Mouse (Mus musculus) MEL (cell line): Measurements from ENCODE around the gene Ddx28. TPM values are rescaled to one million over a fixed set of nuclear protein-coding genes. Genes with fewer than 3 reads are reported as not detected.

ENCODE experiments used
- DNase-seq: peaks from one replicate; pipeline ENCODE4 v3.0.0; 2011; ENCODE audit warnings: low read depth, low spot score
- H3K27ac ChIP-seq: 2 replicates; pipeline ENCODE4 v1.5.1; 2012; ENCODE audit warnings: low read depth, mild to moderate bottlenecking, control low read depth, low read length, moderate library complexity; ENCODE audit not compliant: control insufficient read depth
- H3K27me3 ChIP-seq, 2 experiments: fragments of 150-350 bp in 1 of 2; sonication (generic) in 1 of 2; 2 replicates each; pipeline ENCODE4 v1.6.1; 2012; ENCODE audit warnings: low read length in 2 of 2, mild to moderate bottlenecking in 2 of 2, improper control_type of control experiment in 1 of 2, moderate library complexity in 1 of 2; ENCODE audit not compliant: insufficient read depth in 2 of 2, control insufficient read depth in 1 of 2
- H3K36me3 ChIP-seq, 2 experiments: 2 replicates each; pipeline ENCODE4 v1.6.1; 2012 to 2014; ENCODE audit warnings: low read length in 2 of 2, improper control_type of control experiment in 1 of 2, inconsistent platforms in 1 of 2, mild to moderate bottlenecking in 1 of 2; ENCODE audit not compliant: insufficient read depth in 2 of 2, control insufficient read depth in 1 of 2
- H3K4me1 ChIP-seq, 2 experiments: fragments of 150-350 bp in 1 of 2; sonication (generic) in 1 of 2; 2 replicates each; pipeline ENCODE4 v1.6.1; 2012; ENCODE audit warnings: low read length in 2 of 2, improper control_type of control experiment in 1 of 2, mild to moderate bottlenecking in 1 of 2; ENCODE audit not compliant: insufficient read depth in 2 of 2, control insufficient read depth in 1 of 2
- H3K4me3 ChIP-seq, 2 experiments: fragments of 150-350 bp in 1 of 2; sonication (generic) in 1 of 2; 2 replicates each; pipeline ENCODE4 v1.5.1; 2012; ENCODE audit warnings: low read depth in 2 of 2, low read length in 2 of 2, mild to moderate bottlenecking in 2 of 2, moderate library complexity in 2 of 2, control low read depth in 1 of 2, improper control_type of control experiment in 1 of 2; ENCODE audit not compliant: control insufficient read depth in 1 of 2, insufficient read depth in 1 of 2
- H3K79me2 ChIP-seq: 2 replicates; pipeline ENCODE4 v1.6.1; 2012; ENCODE audit warnings: mild to moderate bottlenecking, low read length, moderate library complexity; ENCODE audit not compliant: control insufficient read depth, poor library complexity, insufficient read depth
- H3K9ac ChIP-seq: 2 replicates; pipeline ENCODE4 v1.6.1; 2012; ENCODE audit warnings: low read depth, mild to moderate bottlenecking, control low read depth, low read length, moderate library complexity; ENCODE audit not compliant: control insufficient read depth, poor library complexity, severe bottlenecking
- H3K9me3 ChIP-seq: fragments of 150-350 bp; sonication (generic); replicated peaks from 2 replicates; pipeline ENCODE4 v1.6.1; 2012; ENCODE audit warnings: mild to moderate bottlenecking, low read length, improper control_type of control experiment, moderate library complexity; ENCODE audit not compliant: insufficient read depth
- CHD1 ChIP-seq: IDR thresholded peaks from 2 replicates; pipeline ENCODE4 v1.6.1; 2012; ENCODE audit warnings: low read depth, mild to moderate bottlenecking, inconsistent platforms, low read length, improper control_type of control experiment
- CHD2 ChIP-seq: IDR thresholded peaks from 2 replicates; pipeline ENCODE4 v1.6.1; 2011; ENCODE audit warnings: low read length, improper control_type of control experiment
- CTCF ChIP-seq, 3 experiments: IDR thresholded peaks in 2 of 3; conservative IDR thresholded peaks in 1 of 3; 2 replicates each; pipeline ENCODE4 v1.5.1; 2011 to 2012; ENCODE audit warnings: low read length in 3 of 3, low read depth in 2 of 3, mild to moderate bottlenecking in 2 of 3, improper control_type of control experiment in 1 of 3, inconsistent platforms in 1 of 3, mixed read lengths in 1 of 3, moderate library complexity in 1 of 3; ENCODE audit not compliant: control insufficient read depth in 1 of 3, insufficient read depth in 1 of 3, poor library complexity in 1 of 3, severe bottlenecking in 1 of 3
- ELF1 ChIP-seq: IDR thresholded peaks from 2 replicates; pipeline ENCODE4 v1.6.1; 2014; ENCODE audit warnings: low read depth, mild to moderate bottlenecking, inconsistent platforms, low read length, improper control_type of control experiment, moderate library complexity
- EP300 ChIP-seq, 2 experiments: IDR thresholded peaks; 2 replicates each; pipeline ENCODE4 v1.6.1; 2011; ENCODE audit warnings: improper control_type of control experiment in 2 of 2, low read length in 2 of 2, low read depth in 1 of 2, mild to moderate bottlenecking in 1 of 2
- GATA1 ChIP-seq: IDR thresholded peaks from 2 replicates; pipeline ENCODE4 v1.6.1; 2011; ENCODE audit warnings: low read depth, low read length, improper control_type of control experiment
- JUND ChIP-seq: IDR thresholded peaks from 2 replicates; pipeline ENCODE4 v1.6.1; 2011; ENCODE audit warnings: low read depth, mild to moderate bottlenecking, improper control_type of control experiment, low read length
- KAT2A ChIP-seq: conservative IDR thresholded peaks from 2 replicates; pipeline ENCODE4 v1.6.1; 2012; ENCODE audit warnings: low read depth, low read length, improper control_type of control experiment, inconsistent platforms
- MAZ ChIP-seq: IDR thresholded peaks from 2 replicates; pipeline ENCODE4 v1.6.1; 2012; ENCODE audit warnings: low read depth, mild to moderate bottlenecking, inconsistent platforms, low read length, improper control_type of control experiment
- MEF2A ChIP-seq: IDR thresholded peaks from 2 replicates; pipeline ENCODE4 v1.6.1; 2014; ENCODE audit warnings: low read depth, mild to moderate bottlenecking, inconsistent platforms, low read length, improper control_type of control experiment; ENCODE audit not compliant: poor library complexity, insufficient replicate concordance, severe bottlenecking; ENCODE audit errors: extremely low read depth
- MXI1 ChIP-seq: IDR thresholded peaks from 2 replicates; pipeline ENCODE4 v1.6.1; 2011; ENCODE audit warnings: mild to moderate bottlenecking, low read depth, low read length, improper control_type of control experiment
- MYC ChIP-seq: IDR thresholded peaks from 2 replicates; pipeline ENCODE4 v1.6.1; 2011; ENCODE audit warnings: low read depth, mild to moderate bottlenecking, low read length, improper control_type of control experiment, moderate library complexity
- NELFE ChIP-seq: IDR thresholded peaks from 2 replicates; pipeline ENCODE4 v1.6.1; 2011; ENCODE audit warnings: low read depth, low read length, improper control_type of control experiment
- POLR2A ChIP-seq, 2 experiments: IDR thresholded peaks; 2 replicates each; pipeline ENCODE4 v1.6.1; 2011 to 2012; ENCODE audit warnings: low read length in 2 of 2, mild to moderate bottlenecking in 2 of 2, control low read depth in 1 of 2, improper control_type of control experiment in 1 of 2, low read depth in 1 of 2, moderate library complexity in 1 of 2; ENCODE audit not compliant: control insufficient read depth in 1 of 2, insufficient read depth in 1 of 2, poor library complexity in 1 of 2
- POLR2AphosphoS2 ChIP-seq: IDR thresholded peaks from 2 replicates; pipeline ENCODE4 v1.6.1; 2011; ENCODE audit warnings: low read length, improper control_type of control experiment
- POLR2AphosphoS5 ChIP-seq: IDR thresholded peaks from 2 replicates; pipeline ENCODE4 v1.6.1; 2012; ENCODE audit warnings: low read depth, borderline replicate concordance, mild to moderate bottlenecking, inconsistent platforms, low read length, moderate library complexity, mixed read lengths
- RAD21 ChIP-seq: IDR thresholded peaks from 2 replicates; pipeline ENCODE4 v1.6.1; 2011; ENCODE audit warnings: mild to moderate bottlenecking, low read depth, low read length, improper control_type of control experiment
- RCOR1 ChIP-seq: IDR thresholded peaks from 2 replicates; pipeline ENCODE4 v1.6.1; 2012; ENCODE audit warnings: low read depth, mild to moderate bottlenecking, inconsistent platforms, low read length, improper control_type of control experiment
- SIN3A ChIP-seq: IDR thresholded peaks from 2 replicates; pipeline ENCODE4 v1.6.1; 2012; ENCODE audit warnings: low read length, improper control_type of control experiment, inconsistent platforms
- SMC3 ChIP-seq: IDR thresholded peaks from 2 replicates; pipeline ENCODE4 v1.6.1; 2011; ENCODE audit warnings: low read depth, low read length, improper control_type of control experiment
- TAL1 ChIP-seq: IDR thresholded peaks from 2 replicates; pipeline ENCODE4 v1.6.1; 2012; ENCODE audit warnings: mild to moderate bottlenecking, inconsistent platforms, low read length, moderate library complexity, mixed read lengths
- TCF12 ChIP-seq: IDR thresholded peaks from 2 replicates; pipeline ENCODE4 v1.6.1; 2014; ENCODE audit warnings: low read depth, mild to moderate bottlenecking, inconsistent platforms, low read length, improper control_type of control experiment, moderate library complexity
- UBTF ChIP-seq: IDR thresholded peaks from 2 replicates; pipeline ENCODE4 v1.6.1; 2012; ENCODE audit warnings: low read depth, mild to moderate bottlenecking, inconsistent platforms, low read length, improper control_type of control experiment, moderate library complexity, borderline replicate concordance; ENCODE audit not compliant: insufficient read depth
- ZC3H11A ChIP-seq: IDR thresholded peaks from 2 replicates; pipeline ENCODE4 v1.6.1; 2012; ENCODE audit warnings: low read depth, mild to moderate bottlenecking, inconsistent platforms, low read length, improper control_type of control experiment
- ZNF384 ChIP-seq: IDR thresholded peaks from 2 replicates; pipeline ENCODE4 v1.6.1; 2012; ENCODE audit warnings: low read depth, mild to moderate bottlenecking, inconsistent platforms, low read length, improper control_type of control experiment
- polyA plus RNA-seq, 2 experiments: library from polyadenylated mRNA; stranded (reverse) in 1 of 2; unstranded in 1 of 2; fragments of >175 nt in 1 of 2; fragments of >200 nt in 1 of 2; gene quantifications; 2 replicates each; pipeline versions ENCODE4 v1.2.1 to v1.2.4; 2012; ENCODE audit warnings: low replicate concordance in 2 of 2, low read depth in 1 of 2; ENCODE audit not compliant: insufficient read length in 2 of 2, insufficient read depth in 1 of 2, missing spikeins in 1 of 2
- total RNA-seq: library from RNA; depleted of rRNA; stranded (reverse); fragments of 300-350 nt; gene quantifications from 2 replicates; pipeline ENCODE4 v1.2.3, GENCODE M21; 2012

Gene Ddx28
- total and polyA plus RNA-seq, 3 experiments: 21.8 to 29.9 TPM; not detected in 1

DNA sequence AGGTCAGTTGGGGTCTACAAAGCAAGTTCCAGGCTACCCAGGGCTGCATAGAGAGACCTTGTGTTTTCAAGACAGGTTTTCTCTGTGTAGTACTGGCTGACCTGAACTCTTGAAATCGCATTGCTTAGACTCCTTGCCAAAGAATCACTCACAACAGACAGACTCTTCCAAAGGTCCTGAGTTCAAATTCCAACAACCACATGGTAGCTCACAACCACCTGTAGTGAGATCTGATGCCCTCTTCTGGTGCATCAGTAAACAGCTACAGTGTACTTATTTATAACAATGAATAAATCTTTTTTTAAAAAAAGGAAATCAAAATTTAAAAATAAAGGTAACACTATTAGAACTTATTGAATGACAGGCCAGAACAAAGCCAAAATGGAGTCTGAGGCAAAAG is 30.5 kb downstream of the Ddx28 start:
- DNase-seq: no peak
- peaks cover 3 to 10% of the 10 kb centered on the region in 2 experiments; a peak in 3 of 4 replicates for H3K4me1 ChIP-seq
- H3K4me3 ChIP-seq: no peak overlapping the region
- H3K9ac ChIP-seq: no peak overlapping the region
- no peak for TF ChIP-seq KAT2A
- TF ChIP-seq RAD21: peak; percentile 18; the same call in 1 of the 2 replicates
- no peak for TF ChIP-seq EP300 (IDR thresholded peaks at IDR 0.05; ENCODE audit: low read depth in 1 of 2, low read length in 2 of 2)
- TF ChIP-seq CHD1: no peak
- TF ChIP-seq MAZ: no peak
- TF ChIP-seq NELFE: no peak
- no peak for TF ChIP-seq UBTF
- peak in 1 of 3 experiments; percentile 35; a peak in 2 of 6 replicates for TF ChIP-seq CTCF (IDR thresholded peaks at IDR 0.05 in 2 of 3, conservative IDR thresholded peaks at IDR 0.05 in 1 of 3; ENCODE audit: control insufficient read depth in 1 of 3, insufficient read depth in 1 of 3, low read depth in 2 of 3, low read length in 3 of 3, poor library complexity in 1 of 3, severe bottlenecking in 1 of 3)
- TF ChIP-seq TAL1: no peak
- TF ChIP-seq GATA1: no peak
- TF ChIP-seq POLR2AphosphoS5: no peak
- TF ChIP-seq SIN3A: no peak
- no peak for TF ChIP-seq TCF12
- TF ChIP-seq POLR2A (IDR thresholded peaks at IDR 0.05; ENCODE audit: control insufficient read depth in 1 of 2, insufficient read depth in 1 of 2, low read depth in 1 of 2, low read length in 2 of 2, poor library complexity in 1 of 2): no peak
- TF ChIP-seq JUND: no peak
- TF ChIP-seq POLR2AphosphoS2: no peak
- TF ChIP-seq RCOR1: no peak
- TF ChIP-seq ELF1: no peak
- TF ChIP-seq SMC3: peak; percentile 35
- TF ChIP-seq CHD2: no peak
- TF ChIP-seq MYC: 0 out of 2 replicates have a peak, but pooled peaks have one; percentile 28
- peak; percentile 11; the same call in 1 of the 2 replicates for TF ChIP-seq ZC3H11A
- no peak for TF ChIP-seq MXI1
- TF ChIP-seq ZNF384: no peak
- no peak for TF ChIP-seq MEF2A
- no peaks in the 10 kb centered on the region for H3K79me2 ChIP-seq
- peaks cover 0 to 5% of the 10 kb centered on the region in 2 experiments; a peak in 2 of 4 replicates for H3K36me3 ChIP-seq
- H3K9me3 ChIP-seq: no peaks in the 10 kb centered on the region
- no peaks in the 10 kb centered on the region for H3K27me3 ChIP-seq
- H3K27ac ChIP-seq: no peak overlapping the region
